Mouse (Mus musculus) urinary bladder, postnatal 25 days (tissue): ENCODE measurements at regions not wholly inside any gene's neighbourhood (a gene's known extent, or its start where the extent isn't known, plus 50 kb on each side); places are given as distances from the start of the nearest gene placed in this dataset.

ENCODE experiments used
- DNase-seq: peaks from one replicate; pipeline ENCODE4 v3.0.0; 2022; ENCODE audit warnings: low spot score

DNA sequence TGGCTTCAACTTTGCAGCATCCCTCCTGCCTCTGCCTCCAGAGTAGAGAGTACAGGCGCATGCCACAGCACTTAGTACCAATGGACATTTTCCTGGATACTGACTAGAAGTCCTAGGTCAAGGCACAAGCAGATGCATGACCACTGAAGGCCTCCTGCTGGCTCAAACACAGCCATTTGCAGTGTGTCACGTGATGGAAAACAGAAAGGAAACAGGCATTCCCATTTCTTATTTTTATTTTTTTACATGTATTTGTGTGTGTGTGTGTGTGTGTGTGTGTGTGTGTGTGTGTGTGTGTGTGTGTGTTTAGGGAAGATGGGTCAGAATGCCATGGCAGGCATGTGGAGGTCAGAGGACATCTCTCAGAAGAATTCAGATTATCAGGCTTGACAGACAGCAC lies 65.6 kb downstream of the Thap12 start:
- DNase-seq: no peak

DNA sequence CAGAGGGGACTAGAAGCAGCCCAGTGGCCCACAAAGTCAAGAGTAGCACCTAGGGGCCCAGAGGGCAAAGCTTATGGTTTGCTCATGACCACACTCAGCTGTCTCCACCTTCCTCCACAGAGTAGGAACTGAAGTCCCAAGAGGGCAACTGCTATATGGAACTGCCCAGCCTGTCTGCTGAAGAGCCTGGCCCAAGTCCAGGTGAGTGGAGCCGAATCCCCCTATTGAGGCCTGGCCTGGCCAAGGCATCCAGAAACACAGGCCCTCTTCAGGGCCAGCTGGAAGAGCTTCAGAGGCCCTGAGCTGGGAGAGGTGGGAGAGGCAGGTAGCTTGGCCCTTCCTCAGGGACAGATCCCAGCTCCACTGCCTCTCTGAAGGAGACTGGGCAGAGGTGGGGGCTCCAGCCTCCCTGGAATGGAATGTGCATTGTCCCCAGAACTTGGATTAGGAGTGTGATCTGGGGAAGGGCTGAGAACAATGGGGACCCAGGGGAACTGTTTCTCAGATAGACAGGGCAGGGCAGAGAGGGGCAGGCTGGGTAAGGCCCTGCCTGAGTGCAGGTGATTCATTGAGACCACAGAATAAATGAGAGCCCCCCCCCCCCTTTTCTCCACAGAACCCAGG lies 65.7 kb upstream of the Wnt11 start:
- DNase-seq: no peak

DNA sequence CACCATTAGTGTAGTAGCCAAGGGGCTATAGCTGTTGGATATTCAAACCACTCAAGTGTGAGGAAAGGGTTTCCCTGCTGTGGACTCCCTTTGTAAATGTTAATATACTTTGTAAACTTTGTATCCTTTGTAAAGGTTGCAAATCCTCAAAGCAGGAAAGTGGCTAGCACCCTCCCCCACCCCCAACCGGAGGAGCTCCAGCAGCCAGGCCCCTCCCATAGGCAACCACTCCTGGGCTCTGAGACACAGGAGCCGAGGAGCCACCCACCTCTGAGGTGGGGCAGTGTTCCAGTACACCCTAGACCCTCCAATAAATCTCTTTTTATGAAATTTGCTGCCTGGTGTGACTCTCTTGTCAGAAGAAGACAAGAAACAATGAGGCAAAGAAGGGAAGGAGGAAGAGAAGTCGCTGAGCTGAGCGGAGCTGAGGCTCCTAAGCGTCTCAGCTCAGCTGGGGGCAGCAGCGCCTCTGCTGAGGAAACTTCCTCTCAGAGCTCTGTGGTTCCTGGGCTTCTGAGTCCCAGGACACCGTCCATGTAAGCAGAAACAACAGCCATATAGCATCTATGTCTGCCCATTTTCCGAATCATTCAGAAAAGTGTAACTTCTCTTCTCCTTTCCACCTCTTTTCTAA lies 64.5 kb upstream of the Wnt11 start:
- no peak for DNase-seq

DNA sequence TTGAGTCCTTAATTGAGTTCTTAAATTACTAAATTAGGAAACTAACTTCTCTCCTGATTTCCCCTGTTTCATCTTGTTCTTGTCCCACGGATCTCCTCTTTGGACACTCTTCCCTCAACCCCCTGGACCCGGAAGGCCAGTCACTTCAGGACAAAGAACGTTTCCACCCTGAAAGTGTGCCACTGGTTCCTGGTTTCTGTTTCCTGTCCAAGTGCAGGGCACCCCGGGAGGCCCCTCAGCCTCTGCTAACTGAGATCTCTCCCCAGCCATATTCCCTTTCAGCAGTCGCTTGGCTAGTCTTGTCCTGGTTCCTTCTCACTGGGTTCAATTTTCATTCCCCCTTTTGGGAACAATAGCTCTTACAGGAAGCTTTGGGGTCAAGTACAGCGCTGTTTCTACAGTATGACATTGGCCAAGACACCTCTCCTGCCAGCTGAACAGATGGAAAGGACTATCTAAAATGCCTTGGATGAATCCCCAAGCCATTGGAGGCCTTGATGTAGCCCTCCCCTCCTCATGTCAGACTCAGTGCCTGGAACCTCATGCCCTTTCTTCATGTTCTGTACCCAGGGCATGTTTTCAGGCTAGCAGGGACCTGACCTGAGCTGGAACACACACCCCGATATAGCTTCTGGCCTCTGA lies 63.7 kb upstream of the Wnt11 start:
- no peak for DNase-seq

DNA sequence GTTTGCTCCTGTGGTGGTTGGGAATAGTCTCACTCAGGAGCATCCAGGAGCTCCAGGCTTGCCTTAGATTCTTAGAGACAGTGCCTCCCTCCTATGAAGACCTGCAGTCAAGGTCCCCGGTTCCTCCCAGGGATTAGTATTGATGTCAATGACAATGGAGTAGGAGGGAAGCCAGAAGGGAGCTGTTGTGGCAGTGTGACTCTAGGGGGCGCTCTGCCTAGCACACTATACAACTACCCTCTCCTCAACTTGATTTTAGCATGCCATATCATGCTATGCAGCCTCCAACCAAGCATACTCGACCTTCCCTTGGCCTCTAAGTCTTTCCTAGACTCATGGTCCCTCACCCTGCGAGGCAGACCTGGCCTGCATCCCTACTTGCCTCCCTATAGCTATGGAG lies 60.3 kb upstream of the Wnt11 start:
- no peak for DNase-seq

DNA sequence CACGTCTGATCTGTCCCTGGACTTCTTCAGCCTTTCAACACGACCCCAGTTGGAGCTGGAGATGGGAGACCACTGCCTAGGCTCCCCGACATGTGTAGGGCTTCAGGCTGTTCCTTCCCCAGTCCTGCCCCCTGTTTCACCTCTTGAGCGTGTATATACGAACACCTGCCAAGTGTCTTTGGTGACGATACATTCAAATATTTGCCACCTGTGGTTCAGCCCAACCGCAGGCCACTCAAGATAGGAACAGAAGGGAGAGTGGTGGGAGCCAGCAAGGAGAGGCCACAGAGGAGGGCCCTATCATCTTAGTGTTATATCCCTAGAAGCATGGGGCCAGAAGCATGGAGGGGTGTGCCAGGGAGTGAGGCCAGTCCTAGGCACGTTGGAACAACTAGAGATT lies 59.9 kb upstream of the Wnt11 start:
- DNase-seq: no peak

DNA sequence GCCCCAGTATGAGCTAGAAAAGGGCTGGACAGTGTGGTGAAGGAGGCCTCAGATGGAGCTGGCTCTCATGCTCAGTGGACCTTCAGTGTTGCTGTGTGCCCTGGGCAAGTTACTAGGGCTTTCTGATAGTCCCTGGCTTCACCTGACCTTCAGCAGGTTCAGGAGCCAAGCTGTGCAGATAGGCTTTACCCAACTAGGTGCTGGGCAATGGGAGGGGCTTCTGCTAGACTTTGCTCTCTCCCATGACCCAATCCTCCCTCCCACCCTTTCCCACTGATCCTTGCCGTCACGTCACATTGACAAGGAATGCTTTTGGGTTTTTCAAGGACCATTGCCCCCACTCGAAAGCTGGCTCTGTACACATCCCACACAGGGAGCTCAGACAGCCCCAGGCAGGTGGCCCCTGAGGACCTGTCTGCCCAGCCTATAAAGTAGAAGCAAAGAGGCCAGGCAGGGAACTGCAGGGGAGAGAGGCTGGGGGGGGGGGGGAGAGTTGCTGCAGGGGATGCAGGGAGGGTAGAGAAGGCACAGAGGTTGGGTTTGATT lies 57.5 kb upstream of the Wnt11 start:
- DNase-seq: no peak

DNA sequence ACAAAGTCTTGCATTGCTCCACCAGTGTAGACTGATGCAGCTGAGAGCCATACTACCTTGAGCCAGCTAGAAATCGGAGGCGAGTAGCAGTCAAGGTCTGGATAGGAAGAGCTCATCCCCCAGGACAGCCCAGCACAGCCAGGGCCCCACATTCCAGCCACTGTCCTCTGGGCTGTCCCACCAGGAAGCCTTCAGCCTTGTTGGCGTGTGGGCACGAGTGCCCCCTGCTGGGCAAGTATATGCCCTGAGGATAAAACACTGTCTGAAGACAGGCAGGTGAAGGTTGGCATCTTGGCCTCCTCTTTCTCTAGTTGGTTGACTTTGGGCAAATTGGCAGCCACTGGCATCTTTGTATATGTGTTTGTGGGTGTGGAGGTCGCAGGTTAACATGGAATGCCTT lies 56.0 kb upstream of the Wnt11 start:
- peak; percentile 75 for DNase-seq

DNA sequence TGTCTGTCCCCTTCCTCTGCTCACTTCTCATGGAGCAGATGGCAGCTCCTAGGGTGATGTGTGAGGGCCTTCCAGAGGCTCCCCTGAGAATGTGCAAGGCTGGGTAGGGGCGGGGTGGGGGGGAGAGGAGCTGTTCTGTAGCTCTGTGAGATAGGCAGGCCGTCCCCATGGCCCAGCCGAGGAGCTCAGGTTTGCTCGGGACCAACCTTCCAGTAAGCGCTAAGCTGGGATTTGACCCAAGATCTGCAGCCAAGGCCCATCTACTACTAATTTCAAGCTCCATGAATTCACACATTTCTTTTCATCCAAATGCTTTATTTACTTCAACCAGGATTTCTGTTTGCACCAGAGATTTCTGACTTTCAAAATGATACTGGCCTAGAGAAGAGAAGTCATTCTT lies 51.4 kb upstream of the Wnt11 start:
- DNase-seq: no peak

DNA sequence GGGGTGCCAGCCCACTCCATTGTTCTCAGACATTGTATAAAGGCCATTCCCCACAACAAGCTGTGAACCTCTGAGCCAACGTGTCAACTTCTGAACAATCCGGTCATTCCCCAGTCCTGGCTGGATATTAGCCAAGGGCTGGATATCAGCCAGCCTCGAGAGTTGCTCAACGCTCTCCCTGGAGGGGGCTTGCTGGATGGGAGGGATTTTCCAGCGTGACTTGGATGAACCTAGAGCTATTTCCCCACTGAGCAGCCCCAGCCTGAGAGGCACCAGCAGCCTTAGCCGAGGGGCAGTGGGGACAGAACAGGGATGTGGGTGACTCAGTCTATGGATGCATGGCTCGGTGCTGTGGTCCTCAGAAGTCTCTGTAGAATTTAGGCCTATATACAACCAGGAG lies 51.0 kb upstream of the Wnt11 start:
- DNase-seq: peak; percentile 62

DNA sequence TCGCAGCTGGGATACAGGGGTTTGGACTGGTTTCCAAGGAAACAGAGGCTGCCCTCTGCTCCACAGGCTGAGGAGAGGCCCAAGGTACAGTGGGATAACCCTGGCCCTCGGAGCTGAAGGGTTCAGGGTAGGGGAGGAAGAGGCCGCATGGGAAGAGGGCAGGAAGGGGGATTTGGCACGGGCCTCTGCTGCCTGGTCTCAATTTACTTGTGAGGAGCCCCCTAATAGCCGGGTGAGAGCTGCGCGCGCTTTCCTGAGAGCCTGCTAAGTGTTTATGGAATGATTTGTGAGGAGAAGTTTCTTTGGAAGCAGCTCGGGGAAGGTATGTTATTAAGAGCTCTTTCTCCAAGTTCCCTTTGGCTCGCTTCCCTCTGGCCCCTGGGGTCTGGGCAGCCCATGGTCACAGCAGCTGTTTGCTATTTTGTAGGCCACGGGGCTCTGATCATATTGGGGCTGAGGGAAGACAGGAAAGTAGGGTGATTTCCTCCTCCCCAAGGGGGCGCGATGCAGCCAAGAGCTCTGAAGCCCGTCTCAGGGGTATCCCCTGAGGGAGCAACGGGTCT lies 50.5 kb upstream of the Wnt11 start:
- no peak for DNase-seq
